13 mouse cellular contexts compared by ENCODE assay signal in the genomic region with DNA sequence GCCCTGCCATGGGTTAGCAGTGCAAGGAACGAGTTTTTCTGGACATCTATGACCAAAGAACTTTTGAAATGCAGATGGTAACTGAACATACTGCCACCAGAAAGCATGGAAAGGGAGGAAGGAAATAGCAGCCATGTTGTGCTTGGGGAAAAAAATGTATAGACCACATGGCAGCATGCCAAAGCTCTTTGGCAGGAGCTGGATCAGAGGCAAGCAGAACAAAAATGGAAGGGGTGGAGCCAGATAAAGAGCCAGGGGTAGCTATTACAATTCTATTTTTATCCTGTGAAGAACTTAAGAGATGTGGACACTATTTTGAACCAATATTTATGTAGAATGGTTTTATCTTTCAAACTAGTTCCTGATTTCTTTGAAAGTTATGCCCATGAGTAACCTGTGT.
A peak's percentile ranks its signal among the peaks of the same experiment; 100 is the strongest.
DNase-seq lines count a peak whose midpoint lies in the region; ATAC-seq and TF ChIP-seq lines count a peak whose summit lies in the region.
"Had no signal": no experiment of that assay in that cellular context is flagged by ENCODE, and none has a peak within 500 bp of the region (broad histone marks: within the 10 kb centered on the region; RNA-seq: fewer than 3 reads in every experiment).

No protein-coding gene starts in this region.

- no peak overlapping the region for H3K4me3 ChIP-seq in limb, embryonic 14.5 days (replicated peaks; ENCODE audit: low read length)
- no peak overlapping the region for H3K4me3 ChIP-seq in limb, embryonic 10.5 days
- no peak overlapping the region for H3K4me3 ChIP-seq in embryonic facial prominence, embryonic 14.5 days (ENCODE audit: low read depth, low read length)
- no peak overlapping the region for H3K4me3 ChIP-seq in limb, embryonic 15.5 days
- no peak overlapping the region for H3K4me3 ChIP-seq in neural tube, embryonic 15.5 days (replicated peaks)
- H3K4me3 ChIP-seq: hindbrain, embryonic 12.5 days had no signal

- H3K27me3 ChIP-seq in limb, embryonic 14.5 days (ENCODE audit: control insufficient read depth, insufficient read depth, low read length): no peaks in the 10 kb centered on the region
- H3K27me3 ChIP-seq in limb, embryonic 10.5 days (ENCODE audit: low read depth, poor library complexity, severe bottlenecking): no peaks in the 10 kb centered on the region
- H3K27me3 ChIP-seq in embryonic facial prominence, embryonic 14.5 days (replicated peaks; ENCODE audit: control insufficient read depth, insufficient read depth, low read length): no peaks in the 10 kb centered on the region
- no peaks in the 10 kb centered on the region for H3K27me3 ChIP-seq in limb, embryonic 15.5 days
- H3K27me3 ChIP-seq in neural tube, embryonic 15.5 days (replicated peaks): no peaks in the 10 kb centered on the region
- H3K27me3 ChIP-seq: hindbrain, embryonic 12.5 days; Patski had no signal

- TF ChIP-seq POLR2A in limb, embryonic 14.5 days (IDR thresholded peaks at IDR 0.05; ENCODE audit: borderline replicate concordance, extremely low read depth, insufficient read depth, insufficient read length): no peak

- 0 out of 2 replicates have a peak, but pooled peaks cover 9% of the 10 kb centered on the region for H3K4me1 ChIP-seq in limb, embryonic 14.5 days (ENCODE audit: control insufficient read depth, insufficient read depth, low read length)
- peaks cover 7% of the 10 kb centered on the region for H3K4me1 ChIP-seq in limb, embryonic 10.5 days
- H3K4me1 ChIP-seq in embryonic facial prominence, embryonic 14.5 days (ENCODE audit: control insufficient read depth, insufficient read depth, low read length): peaks cover 12% of the 10 kb centered on the region
- H3K4me1 ChIP-seq in limb, embryonic 15.5 days: peaks cover 5% of the 10 kb centered on the region
- peaks cover 28% of the 10 kb centered on the region for H3K4me1 ChIP-seq in neural tube, embryonic 15.5 days

- no peaks in the 10 kb centered on the region for H3K9me3 ChIP-seq in limb, embryonic 14.5 days (ENCODE audit: control insufficient read depth, low read length)
- no peaks in the 10 kb centered on the region for H3K9me3 ChIP-seq in limb, embryonic 10.5 days (replicated peaks)
- H3K9me3 ChIP-seq in embryonic facial prominence, embryonic 14.5 days (ENCODE audit: control insufficient read depth, low read length): no peaks in the 10 kb centered on the region
- H3K9me3 ChIP-seq in limb, embryonic 15.5 days: no peaks in the 10 kb centered on the region
- H3K9me3 ChIP-seq in neural tube, embryonic 15.5 days (replicated peaks): no peaks in the 10 kb centered on the region
- H3K9me3 ChIP-seq: hindbrain, embryonic 12.5 days had no signal

- no peak for ATAC-seq in limb, embryonic 14.5 days (ENCODE audit: low FRiP score, low read depth)
- peak; percentile 80 for ATAC-seq in embryonic facial prominence, embryonic 14.5 days (ENCODE audit: low read depth)
- no peak for ATAC-seq in limb, embryonic 15.5 days (ENCODE audit: insufficient number of reproducible peaks, low FRiP score, low TSS enrichment, low read depth)
- no peak for ATAC-seq in neural tube, embryonic 15.5 days (ENCODE audit: low FRiP score)
- ATAC-seq: liver, postnatal 0 days; Patski had no signal

- H3K9ac ChIP-seq in limb, embryonic 14.5 days (ENCODE audit: low read depth, low read length, severe bottlenecking): no peak overlapping the region
- no peak overlapping the region for H3K9ac ChIP-seq in embryonic facial prominence, embryonic 14.5 days (ENCODE audit: low read depth, low read length)
- H3K9ac ChIP-seq in limb, embryonic 15.5 days: no peak overlapping the region
- H3K9ac ChIP-seq in neural tube, embryonic 15.5 days (replicated peaks): no peak overlapping the region
- H3K9ac ChIP-seq: hindbrain, embryonic 12.5 days; liver, postnatal 0 days had no signal

- WGBS in limb, embryonic 14.5 days: 69% methylated on average over 1 of the region's 1 CpGs
- 91% methylated on average over 1 of the region's 1 CpGs for WGBS in limb, embryonic 10.5 days
- 54% methylated on average over 1 of the region's 1 CpGs for WGBS in embryonic facial prominence, embryonic 14.5 days
- WGBS in limb, embryonic 15.5 days: 41% methylated on average over 1 of the region's 1 CpGs
- WGBS in neural tube, embryonic 15.5 days: 88% methylated on average over 1 of the region's 1 CpGs

- peaks cover 8% of the 10 kb centered on the region; the same call in 1 of the 2 replicates for H3K36me3 ChIP-seq in limb, embryonic 14.5 days (ENCODE audit: control insufficient read depth, insufficient read depth, low read length)
- H3K36me3 ChIP-seq in limb, embryonic 10.5 days: peaks cover 12% of the 10 kb centered on the region; the same call in 1 of the 2 replicates
- H3K36me3 ChIP-seq in embryonic facial prominence, embryonic 14.5 days (ENCODE audit: control insufficient read depth, insufficient read depth, low read length): peaks cover 8% of the 10 kb centered on the region
- peaks cover 8% of the 10 kb centered on the region; the same call in 1 of the 2 replicates for H3K36me3 ChIP-seq in limb, embryonic 15.5 days
- H3K36me3 ChIP-seq in neural tube, embryonic 15.5 days: peaks cover 2% of the 10 kb centered on the region; the same call in 1 of the 2 replicates
- H3K36me3 ChIP-seq: hindbrain, embryonic 12.5 days had no signal

- H3K4me2 ChIP-seq in limb, embryonic 14.5 days (replicated peaks; ENCODE audit: low read depth, low read length, severe bottlenecking): no peak overlapping the region
- H3K4me2 ChIP-seq in embryonic facial prominence, embryonic 14.5 days (ENCODE audit: low read depth, low read length): no peak overlapping the region
- no peak overlapping the region for H3K4me2 ChIP-seq in limb, embryonic 15.5 days
- no peak overlapping the region for H3K4me2 ChIP-seq in neural tube, embryonic 15.5 days
- H3K4me2 ChIP-seq: hindbrain, embryonic 12.5 days had no signal

- no peak overlapping the region for H3K27ac ChIP-seq in limb, embryonic 14.5 days (replicated peaks; ENCODE audit: low read depth, low read length)
- H3K27ac ChIP-seq in limb, embryonic 10.5 days: no peak overlapping the region
- H3K27ac ChIP-seq in embryonic facial prominence, embryonic 14.5 days (replicated peaks; ENCODE audit: low read depth, low read length): peak overlapping the region; percentile 48; the same call in 1 of the 2 replicates
- H3K27ac ChIP-seq in limb, embryonic 15.5 days: peak overlapping the region; percentile 38; the same call in 1 of the 2 replicates
- no peak overlapping the region for H3K27ac ChIP-seq in neural tube, embryonic 15.5 days (replicated peaks)
- H3K27ac ChIP-seq: hindbrain, embryonic 12.5 days had no signal

- peak; percentile 16 to 18 for DNase-seq in cerebellum, postnatal 14 days
- DNase-seq in cerebellum, adult 11 months: no peak
- peak; percentile 80 for DNase-seq in limb, embryonic 14.5 days (ENCODE audit: low spot score)
- no peak for DNase-seq in limb, embryonic 10.5 days (ENCODE audit: low spot score)
- DNase-seq in embryonic facial prominence, embryonic 14.5 days (ENCODE audit: low spot score): peak; percentile 89
- no peak for DNase-seq in c-Kit-positive CD71-positive TER-119-positive erythroid progenitor cells, embryonic 14.5 days (ENCODE audit: low spot score)
- DNase-seq: adrenal gland, postnatal 36 days; kidney, adult 8-10 months; liver, postnatal 0 days had no signal

Comparison
In these comparisons a context has a peak if more than half of its experiments do, and no peak if none do; other contexts are left out.
1. DNase-seq: peak in cerebellum, postnatal 14 days (2 of 2), limb, embryonic 14.5 days (single experiment) and embryonic facial prominence, embryonic 14.5 days (single experiment); none in cerebellum, adult 11 months (single experiment), limb, embryonic 10.5 days (single experiment) and c-Kit-positive CD71-positive TER-119-positive erythroid progenitor cells, embryonic 14.5 days (single experiment).
2. H3K27ac ChIP-seq: peak in embryonic facial prominence, embryonic 14.5 days (single experiment) and limb, embryonic 15.5 days (single experiment); none in limb, embryonic 14.5 days (single experiment), limb, embryonic 10.5 days (single experiment) and neural tube, embryonic 15.5 days (single experiment).